ENCODE assay signal across 11 mouse cellular contexts in the genomic region with DNA sequence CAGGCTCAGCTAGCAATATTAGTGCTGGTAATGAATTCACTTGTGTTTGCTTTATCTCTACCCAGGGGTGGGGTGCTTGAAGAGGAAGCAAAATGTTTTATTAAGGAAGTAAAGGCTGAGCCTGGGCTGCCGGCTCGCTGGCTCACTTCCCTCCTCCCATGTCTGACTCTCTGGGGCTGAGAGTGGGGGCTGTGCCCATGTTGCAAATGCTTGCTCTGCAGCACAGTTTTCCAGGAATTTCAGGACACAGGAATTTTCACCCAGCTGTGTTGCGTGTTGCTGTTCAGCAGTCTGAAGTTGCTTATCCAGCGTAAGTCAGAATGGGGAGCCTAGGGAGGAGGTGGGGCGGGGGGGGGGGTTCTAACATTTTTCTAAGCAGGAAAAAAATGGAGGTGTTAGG.
DNase-seq lines count a peak whose midpoint lies in the region; ATAC-seq and TF ChIP-seq lines count a peak whose summit lies in the region.
"Had no signal": no experiment of that assay in that cellular context is flagged by ENCODE, and none has a peak within 500 bp of the region (broad histone marks: within the 10 kb centered on the region; RNA-seq: fewer than 3 reads in every experiment).

No protein-coding gene starts in this region.

- H3K9ac ChIP-seq in kidney, postnatal 0 days (ENCODE audit: low read depth, low read length), result no peak overlapping the region
- no peak overlapping the region for H3K9ac ChIP-seq in hindbrain, embryonic 15.5 days
- H3K9ac ChIP-seq: limb, embryonic 12.5 days had no signal

- H3K9me3 ChIP-seq in kidney, postnatal 0 days (replicated peaks; ENCODE audit: low read length), result no peaks in the 10 kb centered on the region
- H3K9me3 ChIP-seq in hindbrain, embryonic 15.5 days, result no peaks in the 10 kb centered on the region
- H3K9me3 ChIP-seq: limb, embryonic 12.5 days had no signal

- DNase-seq in embryo, embryonic 10.5 days (ENCODE audit: low spot score), result peak; percentile 9
- DNase-seq in embryo, embryonic 10 days (ENCODE audit: low spot score), result no peak
- DNase-seq in kidney, postnatal 0 days (ENCODE audit: low spot score), result peak; percentile 59
- DNase-seq in kidney, adult 18-20 months, result no peak
- DNase-seq in brain, adult 2 months (ENCODE audit: low read depth, low spot score), result peak; percentile 78
- DNase-seq in testis, postnatal 14 days (ENCODE audit: low spot score), result no peak
- DNase-seq: kidney, adult 8-10 months had no signal

- no peak overlapping the region for H3K27ac ChIP-seq in kidney, postnatal 0 days
- no peak overlapping the region for H3K27ac ChIP-seq in hindbrain, embryonic 15.5 days (replicated peaks)
- H3K27ac ChIP-seq: limb, embryonic 12.5 days had no signal

- 26% methylated on average over 5 of the region's 5 CpGs for WGBS in kidney, postnatal 0 days
- 48% methylated on average over 5 of the region's 5 CpGs for WGBS in hindbrain, embryonic 15.5 days

- ATAC-seq in kidney, postnatal 0 days (replicated peaks; ENCODE audit: low FRiP score, low read depth), result 0 out of 2 replicates have a peak, but pooled peaks have one; percentile 36
- peak; percentile 48; the same call in 1 of the 2 replicates for ATAC-seq in hindbrain, embryonic 15.5 days (ENCODE audit: low FRiP score, low read depth)
- no peak for ATAC-seq in granulocyte monocyte progenitor cell, adult 5-6 weeks (replicated peaks; ENCODE audit: poor library complexity, severe bottlenecking)
- ATAC-seq: Patski had no signal

- H3K4me1 ChIP-seq in kidney, postnatal 0 days (replicated peaks; ENCODE audit: insufficient read depth, low read length), result no peaks in the 10 kb centered on the region
- peaks cover 6% of the 10 kb centered on the region; the same call in 1 of the 2 replicates for H3K4me1 ChIP-seq in hindbrain, embryonic 15.5 days (replicated peaks)
- H3K4me1 ChIP-seq: limb, embryonic 12.5 days had no signal

- no peak overlapping the region for H3K4me3 ChIP-seq in kidney, postnatal 0 days (replicated peaks; ENCODE audit: low read depth, low read length)
- H3K4me3 ChIP-seq in hindbrain, embryonic 15.5 days, result no peak overlapping the region
- H3K4me3 ChIP-seq: limb, embryonic 12.5 days had no signal

- H3K36me3 ChIP-seq in kidney, postnatal 0 days (ENCODE audit: insufficient read depth, low read length), result no peaks in the 10 kb centered on the region
- H3K36me3 ChIP-seq in hindbrain, embryonic 15.5 days, result no peaks in the 10 kb centered on the region
- H3K36me3 ChIP-seq: limb, embryonic 12.5 days had no signal

- no peak overlapping the region for H3K4me2 ChIP-seq in kidney, postnatal 0 days (ENCODE audit: low read length)
- H3K4me2 ChIP-seq in hindbrain, embryonic 15.5 days, result no peak overlapping the region
- H3K4me2 ChIP-seq: limb, embryonic 12.5 days had no signal

- no peaks in the 10 kb centered on the region for H3K27me3 ChIP-seq in kidney, postnatal 0 days (ENCODE audit: insufficient read depth, low read length)
- no peaks in the 10 kb centered on the region for H3K27me3 ChIP-seq in hindbrain, embryonic 15.5 days
- H3K27me3 ChIP-seq: limb, embryonic 12.5 days; Patski had no signal

- no peak for TF ChIP-seq CTCF in kidney, postnatal 0 days (IDR thresholded peaks at IDR 0.05; ENCODE audit: low read depth)

Comparison
In these comparisons a context has a peak if more than half of its experiments do, and no peak if none do; other contexts are left out.
1. DNase-seq: peak in embryo, embryonic 10.5 days (single experiment), kidney, postnatal 0 days (single experiment) and brain, adult 2 months (single experiment); none in embryo, embryonic 10 days (single experiment), kidney, adult 18-20 months (single experiment) and testis, postnatal 14 days (single experiment).